Mouse (Mus musculus) stomach, postnatal 0 days (tissue): ENCODE measurements at regions not wholly inside any gene's neighbourhood (a gene's known extent, or its start where the extent isn't known, plus 50 kb on each side); places are given as distances from the start of the nearest gene placed in this dataset.

Experiments
- CTCF ChIP-seq: IDR thresholded peaks from 2 replicates; pipeline ENCODE4 v1.5.1; 2016; ENCODE audit warnings: antibody characterized with exemption, low read depth, mild to moderate bottlenecking, moderate library complexity
- EP300 ChIP-seq: optimal IDR thresholded peaks from 2 replicates; pipeline ENCODE3; 2016; ENCODE audit warnings: antibody characterized with exemption

DNA sequence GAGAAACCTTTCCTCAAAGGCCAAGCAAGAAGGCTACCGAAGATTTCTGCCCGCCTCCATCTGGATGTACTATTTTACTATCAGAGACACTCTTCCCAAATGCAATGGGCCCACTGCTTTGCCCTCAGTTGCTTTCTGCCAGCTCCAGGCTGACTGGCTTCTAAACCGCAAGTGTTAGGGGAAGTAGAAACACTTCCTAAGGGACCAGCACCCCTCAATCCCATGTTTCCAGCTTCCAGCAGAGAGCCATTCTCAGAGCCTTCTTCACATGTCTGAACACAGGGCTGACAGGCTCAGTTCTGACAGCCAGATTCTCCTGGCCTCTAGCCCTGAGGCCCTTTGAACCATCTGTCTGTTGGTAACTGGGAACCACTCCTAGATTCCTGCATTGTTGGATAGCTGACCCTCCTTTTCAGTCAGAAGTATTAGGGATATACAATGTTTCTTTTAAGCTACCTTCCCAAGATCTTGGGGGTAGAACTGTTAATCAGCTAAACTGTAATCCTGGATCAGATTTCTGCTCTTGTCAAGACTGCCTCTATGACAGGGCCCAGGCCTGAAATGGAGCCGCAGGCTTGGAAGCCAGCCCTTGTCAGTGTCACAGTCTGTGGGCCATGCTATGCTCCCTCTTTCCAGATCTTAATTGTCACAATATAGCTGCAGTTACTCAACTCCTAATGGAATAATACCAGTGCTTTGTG, 355.8 kb downstream of the 1700129C05Rik start:
- TF ChIP-seq CTCF (no peak), EP300 (no peak)
